Mouse (Mus musculus) hindbrain, embryonic 14.5 days (tissue): Measurements from ENCODE around the gene Fbxo7. TPM values are rescaled to one million over a fixed set of nuclear protein-coding genes. Genes with fewer than 3 reads are reported as not detected.

Source experiments
- ATAC-seq: fragments of 200-750 bp; cut with Nextera tagmentation; 2 replicates; pipeline ENCODE4 v1.8.0; 2017; ENCODE audit warnings: moderate number of reproducible peaks, mild to moderate bottlenecking, moderate TSS enrichment, moderate library complexity; ENCODE audit not compliant: low FRiP score
- DNase-seq: peaks from one replicate; pipeline ENCODE4 v3.0.0-alpha.2; 2015; ENCODE audit warnings: low spot score
- H3K27ac ChIP-seq: fragments of 300-500 bp; sonication (generic); 2 replicates; pipeline ENCODE4 v1.5.1; 2014; ENCODE audit warnings: mild to moderate bottlenecking, moderate library complexity
- H3K27me3 ChIP-seq: fragments of 300-500 bp; sonication (generic); 2 replicates; pipeline ENCODE4 v1.6.1; 2014; ENCODE audit warnings: mild to moderate bottlenecking, low read length, mixed read lengths; ENCODE audit not compliant: control insufficient read depth, insufficient read depth
- H3K36me3 ChIP-seq: fragments of 300-500 bp; sonication (generic); replicated peaks from 2 replicates; pipeline ENCODE4 v1.6.1; 2014; ENCODE audit not compliant: control insufficient read depth, insufficient read depth
- H3K4me1 ChIP-seq: fragments of 300-500 bp; sonication (generic); replicated peaks from 2 replicates; pipeline ENCODE4 v1.6.1; 2014; ENCODE audit warnings: antibody characterized with exemption, low read length, mixed read lengths; ENCODE audit not compliant: control insufficient read depth, insufficient read depth
- H3K4me2 ChIP-seq: fragments of 300-500 bp; sonication (generic); replicated peaks from 2 replicates; pipeline ENCODE4 v1.6.1; 2014; ENCODE audit warnings: mild to moderate bottlenecking, moderate library complexity
- H3K4me3 ChIP-seq: fragments of 300-500 bp; sonication (generic); replicated peaks from 2 replicates; pipeline ENCODE4 v1.5.1; 2014; ENCODE audit warnings: mild to moderate bottlenecking, low read length
- H3K9ac ChIP-seq: fragments of 300-500 bp; sonication (generic); 2 replicates; pipeline ENCODE4 v1.6.1; 2014
- H3K9me3 ChIP-seq: fragments of 300-500 bp; sonication (generic); 2 replicates; pipeline ENCODE4 v1.6.1; 2016; ENCODE audit warnings: low read length; ENCODE audit not compliant: control insufficient read depth
- WGBS: fragments of 180-500 bp; shearing (Covaris S2); extraction: QIAGEN DNeasy Blood & Tissue Kit; methylation state at CpG from one replicate; pipeline ENCODE4 v1.1.7; 2014; 5-methylcytosine and 5-hydroxymethylcytosine counted together
- polyA plus RNA-seq: library from polyadenylated mRNA; unstranded; fragments of >200 nt; fragmentation: Nextera tagmentation; extraction: Ambion mirVana; gene quantifications from 2 replicates; pipeline ENCODE4 v1.2.1, GENCODE M21; 2014

Fbxo7 gene
- polyA plus RNA-seq, 1 experiment from 2014 or later, result 22.3 TPM

DNA sequence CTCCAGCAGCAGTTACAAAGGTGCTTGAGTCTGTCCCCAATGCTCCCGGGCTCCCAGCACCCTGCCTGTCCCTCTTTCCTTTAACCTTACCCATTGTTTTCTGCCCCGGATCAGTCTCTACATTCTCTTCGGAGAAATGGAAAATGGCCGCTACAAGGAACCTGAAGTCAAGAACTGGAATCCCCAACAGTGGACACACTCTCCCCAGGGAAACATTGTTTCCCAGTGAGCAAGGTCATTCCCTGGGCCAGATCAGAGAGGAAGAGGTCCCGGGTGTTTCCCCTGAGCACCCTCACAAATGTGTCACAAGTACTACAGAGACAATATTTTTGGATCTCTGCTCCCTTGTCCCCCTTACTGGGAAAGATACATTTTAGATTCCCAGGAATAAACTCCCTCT lies 44.9 kb downstream of the Fbxo7 start:
- 82% methylated on average over 5 of the region's 5 CpGs for WGBS
- no peaks in the 10 kb centered on the region for H3K4me1 ChIP-seq
- no peak overlapping the region for H3K27ac ChIP-seq
- no peaks in the 10 kb centered on the region for H3K27me3 ChIP-seq
- ATAC-seq, result no peak
- H3K9ac ChIP-seq, result no peak overlapping the region
- H3K4me2 ChIP-seq, result no peak overlapping the region
- H3K36me3 ChIP-seq, result no peaks in the 10 kb centered on the region
- no peak overlapping the region for H3K4me3 ChIP-seq
- H3K9me3 ChIP-seq, result no peaks in the 10 kb centered on the region
- no peak for DNase-seq

GRCm38 (mm10) chr10:86067911-86068310 lies 46.1 kb downstream of the Fbxo7 start:
- no peak for ATAC-seq
- Histone ChIP-seq H3K27ac (no peak overlapping the region), H3K4me2 (no peak overlapping the region), H3K9ac (no peak overlapping the region), H3K27me3 (no peaks in the 10 kb centered on the region), H3K4me3 (no peak overlapping the region), H3K36me3 (no peaks in the 10 kb centered on the region), H3K4me1 (no peaks in the 10 kb centered on the region), H3K9me3 (no peaks in the 10 kb centered on the region)
- DNase-seq, result no peak
- 77% methylated on average over 10 of the region's 10 CpGs for WGBS

DNA sequence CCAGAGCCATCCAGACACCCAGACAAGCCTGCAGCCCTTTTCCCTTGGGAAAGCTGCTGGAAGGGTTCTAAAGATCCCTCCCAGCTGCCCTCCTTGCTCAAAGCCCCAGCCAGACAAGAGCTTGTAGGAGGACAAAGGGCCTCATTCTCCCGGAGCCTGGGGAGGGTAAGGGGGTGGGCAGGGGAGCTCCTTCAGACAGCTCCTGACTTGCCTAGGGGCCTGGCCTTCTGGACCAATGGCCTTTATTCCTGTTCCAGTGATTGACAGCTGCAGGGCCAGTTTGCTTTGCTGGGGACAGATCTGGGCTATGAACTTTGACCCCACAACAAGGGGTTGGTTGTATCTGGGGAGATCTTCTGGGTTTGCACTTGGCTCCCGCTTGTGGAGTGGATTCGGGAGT lies 47.6 kb downstream of the Fbxo7 start:
- H3K4me3 ChIP-seq, result no peak overlapping the region
- no peaks in the 10 kb centered on the region for H3K27me3 ChIP-seq
- H3K9me3 ChIP-seq, result 0 out of 2 replicates have a peak, but pooled peaks cover 6% of the 10 kb centered on the region
- ATAC-seq (peak; percentile 61), DNase-seq (no peak)
- H3K27ac ChIP-seq, result no peak overlapping the region
- no peak overlapping the region for H3K9ac ChIP-seq
- H3K4me2 ChIP-seq, result no peak overlapping the region
- WGBS, result 23% methylated on average over 3 of the region's 3 CpGs
- no peaks in the 10 kb centered on the region for H3K4me1 ChIP-seq
- no peaks in the 10 kb centered on the region for H3K36me3 ChIP-seq

GRCm38 (mm10) chr10:86070751-86071150 lies 49.0 kb downstream of the Fbxo7 start:
- Histone ChIP-seq H3K4me1 (no peaks in the 10 kb centered on the region), H3K36me3 (no peaks in the 10 kb centered on the region), H3K4me2 (no peak overlapping the region), H3K9ac (no peak overlapping the region), H3K4me3 (no peak overlapping the region), H3K27ac (no peak overlapping the region), H3K9me3 (0 out of 2 replicates have a peak, but pooled peaks cover 6% of the 10 kb centered on the region), H3K27me3 (no peaks in the 10 kb centered on the region)
- ATAC-seq (no peak), DNase-seq (no peak)
- 89% methylated on average over 3 of the region's 3 CpGs for WGBS

DNA sequence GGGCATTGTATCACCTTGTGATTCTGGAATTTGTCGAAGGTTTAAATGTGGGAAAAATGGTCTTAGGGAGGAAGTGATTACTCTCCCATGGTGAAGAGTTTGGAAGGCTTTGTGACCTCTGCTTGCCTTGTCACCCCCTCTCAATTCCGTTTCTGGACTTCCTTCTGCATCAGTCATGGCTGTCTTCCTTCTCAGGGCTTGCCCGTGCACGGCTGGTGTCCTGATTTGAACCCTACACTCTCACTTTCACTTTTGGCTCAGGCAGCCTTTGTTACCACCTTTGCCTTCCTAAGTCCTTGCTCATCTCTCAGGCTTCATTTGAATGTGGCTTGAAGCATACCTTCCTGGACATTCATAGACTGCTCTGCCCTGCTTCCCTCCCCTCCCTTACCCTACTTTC lies 52.4 kb downstream of the Fbxo7 start:
- DNase-seq, result no peak
- no peaks in the 10 kb centered on the region for H3K36me3 ChIP-seq
- no peak overlapping the region for H3K4me2 ChIP-seq
- no peak overlapping the region for H3K27ac ChIP-seq
- H3K4me3 ChIP-seq, result no peak overlapping the region
- H3K4me1 ChIP-seq, result no peaks in the 10 kb centered on the region
- WGBS, result 84% methylated on average over 4 of the region's 4 CpGs
- no peaks in the 10 kb centered on the region for H3K27me3 ChIP-seq
- H3K9me3 ChIP-seq, result 0 out of 2 replicates have a peak, but pooled peaks cover 6% of the 10 kb centered on the region
- no peak for ATAC-seq
- no peak overlapping the region for H3K9ac ChIP-seq

DNA sequence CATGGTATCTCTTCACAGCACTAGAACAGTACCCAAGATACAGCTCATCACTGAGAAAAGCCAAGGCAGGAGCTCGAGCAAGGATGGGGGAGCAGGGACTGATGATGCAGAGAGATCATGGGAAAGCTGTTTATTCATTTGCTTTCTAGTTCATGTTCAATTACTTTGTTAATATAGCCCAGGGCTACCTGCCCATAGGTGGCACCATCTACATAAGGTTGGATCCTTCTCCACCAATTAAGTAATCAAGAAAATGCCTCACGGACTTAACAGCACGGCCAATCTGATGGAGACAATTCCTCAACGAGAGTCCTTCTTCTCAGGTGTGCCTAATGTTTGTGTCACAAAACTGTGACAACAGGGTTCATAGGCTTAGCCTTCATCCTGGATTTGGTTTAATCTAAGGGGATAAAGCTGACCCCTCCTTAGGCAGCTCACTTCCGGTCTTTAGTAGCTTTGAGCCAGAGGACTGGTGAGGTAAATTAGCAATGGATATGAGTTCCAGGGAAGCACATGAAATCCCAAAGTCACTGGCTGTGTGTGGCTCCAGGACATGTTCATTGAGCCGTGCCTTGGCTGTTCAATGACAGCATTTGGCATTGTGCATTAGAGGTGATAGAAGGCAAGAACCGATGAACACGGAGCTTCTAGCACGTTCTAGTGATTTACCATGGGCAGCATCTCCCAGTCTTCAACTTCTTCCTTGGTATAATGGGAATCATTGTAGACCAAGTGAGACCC lies 53.4 kb downstream of the Fbxo7 start:
- no peak for ATAC-seq

GRCm38 (mm10) chr10:86077272-86077671 lies 55.5 kb downstream of the Fbxo7 start:
- Histone ChIP-seq H3K9ac (no peak overlapping the region), H3K9me3 (0 out of 2 replicates have a peak, but pooled peaks cover 6% of the 10 kb centered on the region), H3K27ac (no peak overlapping the region), H3K27me3 (no peaks in the 10 kb centered on the region), H3K4me1 (no peaks in the 10 kb centered on the region), H3K4me3 (no peak overlapping the region), H3K4me2 (no peak overlapping the region), H3K36me3 (no peaks in the 10 kb centered on the region)
- DNase-seq, result no peak
- no peak for ATAC-seq
- WGBS, result 82% methylated on average over 2 of the region's 2 CpGs

More for the DNA sequence above, 53.4 kb downstream of the Fbxo7 start:
- Histone ChIP-seq H3K36me3 (no peaks in the 10 kb centered on the region), H3K4me3 (no peak overlapping the region), H3K4me1 (no peaks in the 10 kb centered on the region), H3K27me3 (no peaks in the 10 kb centered on the region), H3K9ac (no peak overlapping the region), H3K9me3 (0 out of 2 replicates have a peak, but pooled peaks cover 6% of the 10 kb centered on the region), H3K27ac (no peak overlapping the region), H3K4me2 (no peak overlapping the region)
- WGBS, result 86% methylated on average over 9 of the region's 9 CpGs
- DNase-seq, result no peak

DNA sequence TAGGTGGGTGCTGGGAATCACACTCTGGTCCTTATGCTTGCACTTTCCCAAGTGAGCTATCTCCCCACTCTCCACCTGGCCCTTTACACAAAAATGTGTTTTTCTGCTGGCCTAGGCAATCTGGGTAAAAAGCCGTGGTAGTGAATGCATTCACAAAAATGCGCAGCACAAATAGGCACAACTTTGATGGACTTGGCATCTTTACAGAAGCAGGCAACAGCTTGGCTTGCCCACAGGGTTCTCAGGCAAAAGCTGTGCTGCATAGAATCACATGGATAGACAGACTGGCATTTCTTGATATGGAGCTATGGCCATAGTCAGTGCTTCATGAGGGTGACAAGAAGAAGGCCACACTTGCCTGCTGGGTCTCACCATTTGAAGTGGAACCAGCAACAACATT lies 57.0 kb downstream of the Fbxo7 start:
- Histone ChIP-seq H3K9ac (no peak overlapping the region), H3K4me1 (no peaks in the 10 kb centered on the region), H3K9me3 (0 out of 2 replicates have a peak, but pooled peaks cover 5% of the 10 kb centered on the region), H3K27ac (no peak overlapping the region), H3K4me2 (no peak overlapping the region), H3K27me3 (no peaks in the 10 kb centered on the region), H3K4me3 (no peak overlapping the region), H3K36me3 (no peaks in the 10 kb centered on the region)
- DNase-seq (no peak), ATAC-seq (no peak)
- WGBS, result 87% methylated on average over 2 of the region's 2 CpGs

DNA sequence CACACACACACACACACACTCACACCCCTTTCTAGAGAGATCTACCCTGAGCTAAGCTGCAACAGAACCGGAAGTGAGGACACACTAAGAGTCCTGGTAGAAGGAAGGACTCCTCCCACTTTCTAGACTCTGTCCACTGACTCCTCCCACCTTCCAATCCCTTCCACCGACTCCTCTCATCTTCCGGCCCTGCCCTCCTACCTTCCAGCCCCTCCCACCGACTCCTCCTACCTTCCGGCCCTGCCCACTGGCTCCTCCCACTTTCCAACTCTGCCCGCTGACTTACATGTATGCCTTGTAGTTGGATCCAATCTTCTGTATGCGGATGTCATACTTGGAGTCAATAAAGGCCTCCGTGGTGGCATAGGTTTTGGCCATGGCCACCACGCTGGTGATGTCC lies 58.1 kb downstream of the Fbxo7 start:
- Histone ChIP-seq H3K27me3 (no peaks in the 10 kb centered on the region), H3K9me3 (no peaks in the 10 kb centered on the region), H3K4me2 (no peak overlapping the region), H3K36me3 (no peaks in the 10 kb centered on the region), H3K4me3 (no peak overlapping the region), H3K9ac (no peak overlapping the region), H3K4me1 (no peaks in the 10 kb centered on the region), H3K27ac (no peak overlapping the region)
- ATAC-seq, result no peak
- 86% methylated on average over 9 of the region's 9 CpGs for WGBS
- no peak for DNase-seq
